ENCODE assay signal across 23 mouse cellular contexts in the genomic region with DNA sequence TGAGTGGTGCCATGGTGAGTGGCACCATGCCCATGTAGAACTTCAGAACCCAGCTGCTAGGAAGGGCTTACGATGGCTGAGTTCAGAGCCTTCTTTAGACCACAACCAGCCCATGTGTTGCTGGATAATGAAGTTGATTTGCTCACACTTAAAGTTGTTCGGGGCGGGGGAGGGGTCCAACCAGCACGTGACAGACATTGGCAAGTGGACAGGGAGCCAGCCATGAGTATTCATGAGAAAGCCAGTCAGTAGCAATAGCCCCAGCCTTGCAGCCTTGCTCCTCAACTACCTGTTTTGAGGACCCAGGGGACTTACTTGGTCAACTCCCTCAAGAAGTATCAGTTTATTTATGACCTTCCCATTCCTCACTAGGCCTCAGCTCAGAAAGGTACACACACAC. TPM values are rescaled to one million over a fixed set of nuclear protein-coding genes. Genes with fewer than 3 reads are reported as not detected.
A peak's percentile ranks its signal among the peaks of the same experiment; 100 is the strongest.
DNase-seq lines count a peak whose midpoint lies in the region; ATAC-seq and TF ChIP-seq lines count a peak whose summit lies in the region.
"Had no signal": no experiment of that assay in that cellular context is flagged by ENCODE, and none has a peak within 500 bp of the region (broad histone marks: within the 10 kb centered on the region; RNA-seq: fewer than 3 reads in every experiment).

No protein-coding gene starts in this region.

- no peak overlapping the region for H3K4me3 ChIP-seq in forebrain, embryonic 14.5 days (ENCODE audit: low read depth, low read length)
- no peak overlapping the region for H3K4me3 ChIP-seq in forebrain, embryonic 10.5 days
- H3K4me3 ChIP-seq in lung, embryonic 14.5 days (ENCODE audit: low read depth, low read length): no peak overlapping the region
- H3K4me3 ChIP-seq: erythroblast, embryonic 14.5 days; heart, embryonic 13.5 days; hindbrain, embryonic 10.5 days; kidney, embryonic 15.5 days had no signal

- H3K4me2 ChIP-seq in forebrain, embryonic 14.5 days (ENCODE audit: low read length): no peak overlapping the region
- H3K4me2 ChIP-seq in lung, embryonic 14.5 days: no peak overlapping the region
- H3K4me2 ChIP-seq: heart, embryonic 13.5 days; kidney, embryonic 15.5 days had no signal

- ATAC-seq in forebrain, embryonic 14.5 days: 0 out of 2 replicates have a peak, but pooled peaks have one; percentile 12
- ATAC-seq in lung, embryonic 14.5 days (ENCODE audit: insufficient read depth): peak; percentile 23; the same call in 1 of the 2 replicates
- ATAC-seq: forebrain, embryonic 16.5 days had no signal

- peak; percentile 36 for DNase-seq in forebrain, embryonic 14.5 days (ENCODE audit: low spot score)
- no peak for DNase-seq in forebrain, embryonic 10.5 days (ENCODE audit: extremely low spot score, low spot score)
- DNase-seq in lung, embryonic 14.5 days: no peak
- DNase-seq in lung, postnatal 25 days (ENCODE audit: low spot score): no peak
- DNase-seq in retina, postnatal 1 day: peak; percentile 12
- no peak for DNase-seq in retina, embryonic 14.5 days (ENCODE audit: low spot score)
- DNase-seq in heart, postnatal 36 days: no peak
- DNase-seq: adrenal gland, postnatal 25 days; cerebellum, adult 18-20 months; gastrocnemius, postnatal 10 days; heart, postnatal 10 days; kidney, adult 18-20 months; kidney, postnatal 25 days; liver; lung, postnatal 4 days; thymus, adult 2 months; thymus, postnatal 4 days had no signal

- no peaks in the 10 kb centered on the region; the same call in 1 of the 2 replicates for H3K4me1 ChIP-seq in forebrain, embryonic 14.5 days (ENCODE audit: control insufficient read depth, insufficient read depth, low read length)
- peaks cover 13% of the 10 kb centered on the region for H3K4me1 ChIP-seq in forebrain, embryonic 10.5 days
- H3K4me1 ChIP-seq in lung, embryonic 14.5 days (ENCODE audit: insufficient read depth): no peaks in the 10 kb centered on the region

- no peaks in the 10 kb centered on the region for H3K36me3 ChIP-seq in forebrain, embryonic 14.5 days (ENCODE audit: control insufficient read depth, insufficient read depth, low read length)
- no peaks in the 10 kb centered on the region for H3K36me3 ChIP-seq in forebrain, embryonic 10.5 days (replicated peaks)
- H3K36me3 ChIP-seq in lung, embryonic 14.5 days (ENCODE audit: insufficient read depth): no peaks in the 10 kb centered on the region
- H3K36me3 ChIP-seq: hindbrain, embryonic 10.5 days; kidney, embryonic 15.5 days had no signal

- no peak overlapping the region for H3K9ac ChIP-seq in forebrain, embryonic 14.5 days (ENCODE audit: low read length)
- H3K9ac ChIP-seq in lung, embryonic 14.5 days: no peak overlapping the region
- H3K9ac ChIP-seq: heart, embryonic 13.5 days; kidney, embryonic 15.5 days; liver, embryonic 14.5 days had no signal

- H3K9me3 ChIP-seq in forebrain, embryonic 14.5 days (replicated peaks; ENCODE audit: control insufficient read depth, low read length): no peaks in the 10 kb centered on the region
- peaks cover 3% of the 10 kb centered on the region for H3K9me3 ChIP-seq in forebrain, embryonic 10.5 days
- H3K9me3 ChIP-seq in lung, embryonic 14.5 days (ENCODE audit: low read depth, low read length): no peaks in the 10 kb centered on the region
- H3K9me3 ChIP-seq: heart, embryonic 13.5 days; hindbrain, embryonic 10.5 days; kidney, embryonic 15.5 days had no signal

- no peaks in the 10 kb centered on the region for H3K27me3 ChIP-seq in forebrain, embryonic 14.5 days (replicated peaks; ENCODE audit: control insufficient read depth, insufficient read depth, low read length)
- no peaks in the 10 kb centered on the region for H3K27me3 ChIP-seq in forebrain, embryonic 10.5 days (ENCODE audit: poor library complexity, severe bottlenecking)
- H3K27me3 ChIP-seq in lung, embryonic 14.5 days (ENCODE audit: insufficient read depth, low read length): no peaks in the 10 kb centered on the region
- H3K27me3 ChIP-seq: heart, embryonic 13.5 days; kidney, embryonic 15.5 days had no signal

- H3K27ac ChIP-seq in forebrain, embryonic 14.5 days (ENCODE audit: low read depth, low read length): no peak overlapping the region
- no peak overlapping the region for H3K27ac ChIP-seq in forebrain, embryonic 10.5 days
- H3K27ac ChIP-seq in lung, embryonic 14.5 days (ENCODE audit: low read depth): no peak overlapping the region
- H3K27ac ChIP-seq: heart, embryonic 13.5 days; hindbrain, embryonic 10.5 days; kidney, embryonic 15.5 days; liver, embryonic 14.5 days had no signal

- intact Hi-C loops in heart, postnatal 36 days (cut with DNase I): no loop called here

- TF ChIP-seq CTCF in lung, embryonic 14.5 days (IDR thresholded peaks at IDR 0.05; ENCODE audit: low read depth): no peak

- 60% methylated on average over 4 of the region's 4 CpGs for WGBS in forebrain, embryonic 14.5 days
- WGBS in forebrain, embryonic 10.5 days: 86% methylated on average over 4 of the region's 4 CpGs
- 73% methylated on average over 4 of the region's 4 CpGs for WGBS in lung, embryonic 14.5 days

RNA-seq across cellular contexts. Expression of gene Slc41a3, which starts 40.4 kb away (rescaled TPM):
- polyA plus RNA-seq in forebrain, embryonic 14.5 days (2014; fragmentation: Nextera tagmentation; extraction: Ambion mirVana): 2.0 and 2.1 TPM in 2 replicates
- polyA plus RNA-seq in forebrain, embryonic 10.5 days (2016; fragmentation: Nextera tagmentation; extraction: Ambion mirVana): 1.4 and 2.3 TPM in 2 replicates
- polyA plus RNA-seq in lung, embryonic 14.5 days (2014; fragmentation: Nextera tagmentation; extraction: Ambion mirVana): 4.7 and 5.4 TPM in 2 replicates
- 10 to 100 TPM; 68.8 to 72.1 TPM for total RNA-seq in heart, postnatal 36 days (2021)

Comparison
In these comparisons a context has a peak if more than half of its experiments do, and no peak if none do; other contexts are left out.
1. DNase-seq: peak in forebrain, embryonic 14.5 days (single experiment) and retina, postnatal 1 day (single experiment); none in forebrain, embryonic 10.5 days (single experiment), lung, embryonic 14.5 days (single experiment), lung, postnatal 25 days (single experiment), retina, embryonic 14.5 days (single experiment) and heart, postnatal 36 days (0 of 2).